Mouse (Mus musculus) gastrocnemius, adult 2 months (tissue): ENCODE data around the gene Sdhaf3. TPM values are rescaled to one million over a fixed set of nuclear protein-coding genes. Genes with fewer than 3 reads are reported as not detected.

Source experiments
- DNase-seq: peaks from one replicate; pipeline ENCODE4 v3.0.0; 2022
- H3K27ac ChIP-seq: fragments of 200-600 bp; 2 replicates; pipeline ENCODE4 v1.8.1; 2022; ENCODE audit warnings: mild to moderate bottlenecking
- H3K4me3 ChIP-seq: fragments of 200-600 bp; 2 replicates; pipeline ENCODE4 v1.8.1; 2022; ENCODE audit warnings: mild to moderate bottlenecking, moderate library complexity
- CTCF ChIP-seq: fragments of 200-600 bp; IDR thresholded peaks from 2 replicates; pipeline ENCODE4 v1.8.1; 2022; ENCODE audit warnings: antibody characterized with exemption, mild to moderate bottlenecking, moderate library complexity
- intact Hi-C: fragments of 180-260 bp; cut with DNase I; formaldehyde crosslinking; loops from one replicate; pipeline ENCODE4 v1.15.1; 2025
- total RNA-seq, 2 experiments: library from RNA; stranded (reverse); gene quantifications; 2 replicates each; pipeline ENCODE4 v1.2.3; 2021

The Sdhaf3 gene
- total RNA-seq, 2 experiments from 2014 or later = 4.8 to 6.6 TPM

DNA sequence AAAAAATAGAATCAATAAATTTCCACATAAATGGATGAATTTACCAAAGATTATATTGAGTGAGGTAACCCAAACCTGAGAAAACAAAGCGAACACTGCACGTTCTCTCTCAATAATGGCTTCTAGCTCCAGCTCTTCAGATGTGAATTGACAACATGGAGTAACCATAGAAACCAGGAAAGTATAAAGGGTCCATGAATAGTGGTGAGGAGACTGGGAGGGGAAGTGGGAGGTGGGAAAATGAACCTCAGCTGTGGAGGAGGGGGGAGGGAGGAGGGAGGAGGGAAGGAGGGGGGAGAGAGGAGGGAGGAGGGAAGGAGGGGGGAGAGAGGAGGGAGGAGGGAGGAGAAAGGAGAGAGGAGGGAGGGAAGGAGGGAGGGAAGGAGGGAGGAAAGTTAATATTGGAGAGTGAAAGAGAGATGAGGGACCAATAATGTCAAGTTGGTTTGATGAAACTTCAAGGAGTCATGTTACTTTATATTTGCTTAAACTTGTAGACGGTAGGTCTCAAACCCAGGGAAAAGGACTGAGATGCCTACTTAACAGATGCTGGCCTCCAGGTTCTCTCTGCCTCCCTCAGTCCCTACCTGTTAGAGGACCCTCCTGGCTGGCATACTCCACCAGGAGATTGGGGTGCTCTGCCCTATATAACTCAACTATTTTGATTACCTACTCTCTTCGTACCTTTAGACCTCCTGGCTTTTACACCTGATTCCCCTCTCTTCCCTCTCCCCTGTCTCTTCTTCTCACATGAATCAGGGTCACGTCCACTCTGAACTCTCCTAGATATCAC is 126.9 kb downstream of the Sdhaf3 start:
- intact Hi-C loops = no loop called here
- no peak for DNase-seq
- TF ChIP-seq CTCF = no peak
- Histone ChIP-seq H3K4me3 (no peak overlapping the region), H3K27ac (no peak overlapping the region)

DNA sequence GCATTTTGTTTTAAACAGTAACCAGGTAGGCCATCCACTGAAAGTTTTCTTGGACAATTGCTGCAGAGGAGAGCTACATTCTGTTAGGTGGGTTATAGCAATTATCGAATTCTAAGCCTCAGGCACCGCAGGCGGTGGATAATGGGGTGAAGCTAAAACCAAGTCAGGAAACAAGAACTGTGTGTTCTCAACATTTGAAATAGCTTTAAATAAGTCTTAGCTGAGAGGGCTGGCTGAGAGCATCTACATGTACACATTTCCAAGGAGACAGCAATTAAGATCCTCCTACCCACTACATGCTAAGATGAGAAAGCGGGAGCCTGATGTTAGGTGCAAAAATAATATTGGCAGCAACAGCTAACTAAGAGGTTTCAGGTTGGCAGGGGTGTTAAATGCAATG is 127.9 kb downstream of the Sdhaf3 start:
- TF ChIP-seq CTCF = no peak
- intact Hi-C loops = no loop called here
- no peak overlapping the region for H3K27ac ChIP-seq

DNA sequence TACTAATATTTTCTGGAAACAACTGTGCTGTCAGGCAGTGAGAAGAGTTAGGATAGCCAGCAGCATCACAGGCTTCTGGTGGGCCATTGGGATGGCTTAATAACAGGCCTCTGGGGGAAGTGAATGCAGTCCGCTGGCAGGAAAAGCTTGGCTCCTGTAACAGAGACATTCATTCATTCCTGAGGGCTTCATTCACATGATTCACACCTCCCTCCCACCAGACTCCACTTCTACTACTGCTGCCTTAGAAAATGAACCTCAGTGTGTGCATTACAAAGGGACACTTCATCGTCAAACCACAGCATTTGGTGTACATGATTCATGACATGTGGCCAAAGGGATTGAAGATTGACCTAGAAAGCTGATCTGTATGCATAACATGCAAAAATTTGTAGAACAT is 128.6 kb downstream of the Sdhaf3 start:
- no peak for TF ChIP-seq CTCF
- Histone ChIP-seq H3K27ac (no peak overlapping the region), H3K4me3 (no peak overlapping the region)
- no peak for DNase-seq
- intact Hi-C loops = no loop called here

More for the DNA sequence above, 127.9 kb downstream of the Sdhaf3 start:
- no peak overlapping the region for H3K4me3 ChIP-seq
- no peak for DNase-seq

DNA sequence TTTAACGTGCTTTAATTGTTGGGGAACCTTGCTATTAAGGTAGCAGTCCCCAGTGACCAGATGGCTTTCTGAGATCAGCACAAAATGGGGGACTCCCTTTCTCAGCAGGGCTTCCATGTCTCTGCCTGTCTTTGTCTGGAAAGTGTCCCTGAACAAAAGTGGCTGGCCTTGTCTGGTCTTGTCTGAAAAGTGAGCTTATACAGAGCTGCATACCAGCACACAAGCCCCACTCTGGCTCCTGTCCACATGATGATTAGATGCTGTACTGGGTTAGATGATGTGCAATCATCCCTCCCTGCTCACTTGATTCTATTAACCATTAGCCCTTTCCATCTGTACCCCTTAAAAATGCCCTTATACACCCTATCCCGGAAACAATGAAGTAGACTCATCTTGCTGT is 129.7 kb downstream of the Sdhaf3 start:
- DNase-seq = no peak
- no peak for TF ChIP-seq CTCF
- Histone ChIP-seq H3K27ac (no peak overlapping the region), H3K4me3 (no peak overlapping the region)
- intact Hi-C loops = no loop called here

DNA sequence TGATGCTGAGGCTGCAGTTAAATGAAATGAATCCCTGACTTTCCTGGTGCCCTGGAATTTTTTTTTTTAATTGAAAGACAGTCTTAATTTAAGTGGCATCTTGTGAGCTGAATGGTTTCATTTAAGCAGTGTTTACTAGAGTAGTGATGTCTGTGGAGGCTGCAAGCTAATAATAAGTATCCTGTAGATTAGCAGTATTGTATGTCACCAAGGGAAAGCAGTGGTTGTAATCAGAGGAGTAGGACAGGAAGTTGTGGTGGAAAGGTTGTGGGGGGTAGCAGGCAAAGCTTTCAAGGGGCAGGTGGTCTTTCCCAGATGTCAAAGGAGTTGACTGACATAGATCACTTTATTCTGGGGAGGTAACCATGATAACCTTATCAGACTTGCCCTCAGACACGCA is 136.3 kb downstream of the Sdhaf3 start:
- Histone ChIP-seq H3K4me3 (no peak overlapping the region), H3K27ac (no peak overlapping the region)
- DNase-seq = no peak
- TF ChIP-seq CTCF = no peak
- intact Hi-C loops = no loop called here

Other genes with a start within 250 kb of the Sdhaf3 start
- not detected for gene Dlx6, start 92.7 kb upstream of the Sdhaf3 start, total RNA-seq
- not detected for gene Dlx5, start 73.9 kb upstream of the Sdhaf3 start, total RNA-seq